Mouse (Mus musculus) myocyte (in vitro differentiated cells): ENCODE data around the gene Hs1bp3. TPM values are rescaled to one million over a fixed set of nuclear protein-coding genes. Genes with fewer than 3 reads are reported as not detected.

Experiments
- H3K27me3 ChIP-seq: one replicate; pipeline ENCODE4 v1.6.1; 2011; ENCODE audit not compliant: control insufficient read depth, insufficient read depth, insufficient read length
- H3K36me3 ChIP-seq: one replicate; pipeline ENCODE4 v1.6.1; 2011; ENCODE audit not compliant: control insufficient read depth, insufficient read depth
- H3K4me2 ChIP-seq: one replicate; pipeline ENCODE4 v1.6.1; 2011; ENCODE audit warnings: low read depth, control low read depth
- H3K4me3 ChIP-seq: one replicate; pipeline ENCODE4 v1.5.1; 2011; ENCODE audit warnings: mild to moderate bottlenecking, control low read depth, moderate library complexity
- H3K79me2 ChIP-seq: one replicate; pipeline ENCODE4 v1.6.1; 2011; ENCODE audit not compliant: control insufficient read depth, insufficient read depth
- H3ac ChIP-seq: one replicate; pipeline ENCODE4 v1.6.1; 2011; ENCODE audit not compliant: control insufficient read depth, insufficient read length
- CEBPB ChIP-seq: IDR thresholded peaks from 2 replicates; pipeline ENCODE4 v1.6.1; 2011; ENCODE audit warnings: mild to moderate bottlenecking, moderate library complexity; ENCODE audit not compliant: poor library complexity, insufficient read depth, severe bottlenecking
- E2F4 ChIP-seq: IDR thresholded peaks from one replicate; pipeline ENCODE4 v1.6.1; 2011; ENCODE audit warnings: mild to moderate bottlenecking, control low read depth, moderate library complexity; ENCODE audit not compliant: insufficient read depth
- MAX ChIP-seq: IDR thresholded peaks from one replicate; pipeline ENCODE4 v1.6.1; 2011; ENCODE audit warnings: low read depth, mild to moderate bottlenecking, control low read depth
- MYOD1 ChIP-seq, 3 experiments: IDR thresholded peaks; one replicate each; pipeline ENCODE4 v1.6.1; 2011; ENCODE audit warnings: control low read depth in 2 of 3, low read depth in 2 of 3, mild to moderate bottlenecking in 2 of 3, moderate library complexity in 1 of 3; ENCODE audit not compliant: insufficient read length in 2 of 3, control insufficient read depth in 1 of 3
- MYOG ChIP-seq, 3 experiments: IDR thresholded peaks; one replicate each; pipeline ENCODE4 v1.6.1; 2011; ENCODE audit warnings: control low read depth in 2 of 3, low read depth in 2 of 3, mild to moderate bottlenecking in 2 of 3; ENCODE audit not compliant: insufficient read length in 2 of 3, control insufficient read depth in 1 of 3, insufficient read depth in 1 of 3
- POLR2A ChIP-seq: IDR thresholded peaks from one replicate; pipeline ENCODE4 v1.6.1; 2011; ENCODE audit warnings: low read depth, mild to moderate bottlenecking, control low read depth, moderate library complexity; ENCODE audit not compliant: insufficient read length
- POLR2AphosphoS2 ChIP-seq: IDR thresholded peaks from one replicate; pipeline ENCODE4 v1.6.1; 2011; ENCODE audit warnings: low read depth, control low read depth; ENCODE audit not compliant: insufficient read length
- REST ChIP-seq: IDR thresholded peaks from one replicate; pipeline ENCODE4 v1.6.1; 2011; ENCODE audit warnings: mild to moderate bottlenecking, control low read depth, moderate library complexity; ENCODE audit not compliant: insufficient read depth, insufficient read length
- SRF ChIP-seq: IDR thresholded peaks from one replicate; pipeline ENCODE4 v1.6.1; 2011; ENCODE audit warnings: low read depth; ENCODE audit not compliant: control insufficient read depth, insufficient read length
- TCF12 ChIP-seq: IDR thresholded peaks from one replicate; pipeline ENCODE4 v1.6.1; 2011; ENCODE audit warnings: mild to moderate bottlenecking, control low read depth; ENCODE audit not compliant: poor library complexity, insufficient read depth, severe bottlenecking
- TCF3 ChIP-seq: IDR thresholded peaks from one replicate; pipeline ENCODE4 v1.6.1; 2011; ENCODE audit warnings: low read depth, control low read depth; ENCODE audit not compliant: insufficient read length
- USF1 ChIP-seq: IDR thresholded peaks from one replicate; pipeline ENCODE4 v1.6.1; 2011; ENCODE audit warnings: low read depth, mild to moderate bottlenecking, control low read depth, moderate library complexity
- polyA plus RNA-seq: library from polyadenylated mRNA; unstranded; fragments of >200 nt; fragmentation: generic; extraction: Trizol; gene quantifications from one replicate; pipeline ENCODE4 v1.2.1, GENCODE M21; 2012; ENCODE audit warnings: missing spikeins

Gene Hs1bp3
- polyA plus RNA-seq, 1 experiment, result 24.6 TPM

GRCm38 (mm10) chr12:8338491-8338890 is 25.3 kb downstream of the Hs1bp3 start:
- H3ac ChIP-seq, result no peak overlapping the region
- no peak for TF ChIP-seq POLR2AphosphoS2
- TF ChIP-seq MYOD1 (IDR thresholded peaks at IDR 0.05; ENCODE audit: control insufficient read depth in 1 of 3, insufficient read length in 2 of 3, low read depth in 2 of 3), result peak in 1 of 3 experiments; percentile 7
- H3K27me3 ChIP-seq, result no peaks in the 10 kb centered on the region
- no peaks in the 10 kb centered on the region for H3K79me2 ChIP-seq
- H3K4me3 ChIP-seq, result no peak overlapping the region
- peaks cover 16% of the 10 kb centered on the region for H3K36me3 ChIP-seq
- H3K4me2 ChIP-seq, result no peak overlapping the region

DNA sequence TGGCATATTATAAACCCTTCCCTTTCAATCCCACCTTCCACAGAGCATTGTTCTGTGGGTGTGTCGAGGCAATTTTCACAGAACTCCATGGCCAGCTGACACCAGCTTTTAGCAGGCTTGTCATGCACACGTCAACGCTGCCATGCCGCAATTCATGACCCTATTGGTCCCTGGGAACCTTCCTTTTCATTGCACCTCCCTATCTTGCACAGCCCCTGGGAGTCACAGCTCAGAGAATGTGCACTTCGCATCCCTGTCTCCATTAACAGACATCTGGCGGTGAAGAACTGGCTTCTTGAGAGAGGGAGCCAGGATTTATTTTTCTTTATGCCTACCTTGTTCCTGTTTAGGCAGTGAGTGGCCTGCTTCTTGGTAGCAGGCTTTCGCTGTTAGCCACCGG is 25.7 kb downstream of the Hs1bp3 start:
- Histone ChIP-seq H3K4me2 (no peak overlapping the region), H3K27me3 (no peaks in the 10 kb centered on the region), H3ac (no peak overlapping the region), H3K36me3 (peaks cover 16% of the 10 kb centered on the region), H3K79me2 (no peaks in the 10 kb centered on the region), H3K4me3 (no peak overlapping the region)
- no peak for TF ChIP-seq TCF3
- no peak for TF ChIP-seq MYOG (IDR thresholded peaks at IDR 0.05; ENCODE audit: control insufficient read depth in 1 of 3, insufficient read depth in 1 of 3, insufficient read length in 2 of 3, low read depth in 2 of 3)
- TF ChIP-seq E2F4, result no peak
- TF ChIP-seq CEBPB, result no peak
- TF ChIP-seq MAX, result no peak
- no peak for TF ChIP-seq POLR2A
- no peak for TF ChIP-seq USF1
- TF ChIP-seq POLR2AphosphoS2, result no peak
- TF ChIP-seq TCF12, result no peak
- TF ChIP-seq REST, result no peak
- no peak for TF ChIP-seq MYOD1 (IDR thresholded peaks at IDR 0.05; ENCODE audit: control insufficient read depth in 1 of 3, insufficient read length in 2 of 3, low read depth in 2 of 3)
- no peak for TF ChIP-seq SRF

- H3K27me3 ChIP-seq, result no peaks in the 10 kb centered on the region
- no peak overlapping the region for H3K4me3 ChIP-seq
- H3K4me2 ChIP-seq, result no peak overlapping the region
- no peaks in the 10 kb centered on the region for H3K79me2 ChIP-seq
- H3ac ChIP-seq, result no peak overlapping the region
- H3K36me3 ChIP-seq, result peaks cover 16% of the 10 kb centered on the region
- TF ChIP-seq E2F4 (no peak), TCF12 (no peak), SRF (no peak), REST (no peak), MAX (no peak), MYOG (IDR thresholded peaks at IDR 0.05; ENCODE audit: control insufficient read depth in 1 of 3, insufficient read depth in 1 of 3, insufficient read length in 2 of 3, low read depth in 2 of 3) (no peak), TCF3 (no peak), POLR2AphosphoS2 (no peak), MYOD1 (IDR thresholded peaks at IDR 0.05; ENCODE audit: control insufficient read depth in 1 of 3, insufficient read length in 2 of 3, low read depth in 2 of 3) (no peak), CEBPB (no peak), POLR2A (no peak), USF1 (no peak)
These were observed 26.5 kb downstream of the Hs1bp3 start for GRCm38 (mm10) chr12:8339591-8340319.

- Histone ChIP-seq H3K4me3 (no peak overlapping the region), H3K79me2 (no peaks in the 10 kb centered on the region), H3K27me3 (no peaks in the 10 kb centered on the region), H3K36me3 (peaks cover 16% of the 10 kb centered on the region), H3ac (no peak overlapping the region), H3K4me2 (no peak overlapping the region)
- no peak for TF ChIP-seq MAX
- TF ChIP-seq TCF12, result no peak
- no peak for TF ChIP-seq TCF3
- TF ChIP-seq REST, result no peak
- TF ChIP-seq SRF, result no peak
- no peak for TF ChIP-seq USF1
- TF ChIP-seq POLR2A, result no peak
- no peak for TF ChIP-seq E2F4
- TF ChIP-seq CEBPB, result no peak
- TF ChIP-seq MYOG (IDR thresholded peaks at IDR 0.05; ENCODE audit: control insufficient read depth in 1 of 3, insufficient read depth in 1 of 3, insufficient read length in 2 of 3, low read depth in 2 of 3), result no peak
- no peak for TF ChIP-seq MYOD1 (IDR thresholded peaks at IDR 0.05; ENCODE audit: control insufficient read depth in 1 of 3, insufficient read length in 2 of 3, low read depth in 2 of 3)
- TF ChIP-seq POLR2AphosphoS2, result no peak
These were observed 27.8 kb downstream of the Hs1bp3 start for GRCm38 (mm10) chr12:8341008-8341407.

- H3K4me2 ChIP-seq, result no peak overlapping the region
- H3K27me3 ChIP-seq, result no peaks in the 10 kb centered on the region
- H3K36me3 ChIP-seq, result peaks cover 7% of the 10 kb centered on the region
- no peaks in the 10 kb centered on the region for H3K79me2 ChIP-seq
- no peak overlapping the region for H3ac ChIP-seq
- H3K4me3 ChIP-seq, result no peak overlapping the region
- TF ChIP-seq CEBPB (no peak), POLR2A (no peak), SRF (no peak)
These were observed 30.1 kb downstream of the Hs1bp3 start for GRCm38 (mm10) chr12:8343381-8343780.
